Mouse (Mus musculus): ENCODE results near the gene Alkbh6.

GRCm38 (mm10) chr7:30322285-30322667 lies 13.8 kb downstream of the Alkbh6 start:
- TF ChIP-seq POLR2A (IDR thresholded peaks at IDR 0.05; ENCODE audit: low read depth, low read length) (peak; percentile 62), CTCF (IDR thresholded peaks at IDR 0.05; ENCODE audit: borderline replicate concordance, insufficient read depth, low read length) (no peak)

Measured in embryonic fibroblast, embryonic 13.5 days (primary cell).